Mouse (Mus musculus): Measurements from ENCODE around the gene Tbc1d10b.
"Not testable (repeated sequence)": the region's sequence is repeated elsewhere in the genome, so short reads cannot be mapped to it uniquely, and the experiment has no call there.

Tbc1d10b gene

DNA sequence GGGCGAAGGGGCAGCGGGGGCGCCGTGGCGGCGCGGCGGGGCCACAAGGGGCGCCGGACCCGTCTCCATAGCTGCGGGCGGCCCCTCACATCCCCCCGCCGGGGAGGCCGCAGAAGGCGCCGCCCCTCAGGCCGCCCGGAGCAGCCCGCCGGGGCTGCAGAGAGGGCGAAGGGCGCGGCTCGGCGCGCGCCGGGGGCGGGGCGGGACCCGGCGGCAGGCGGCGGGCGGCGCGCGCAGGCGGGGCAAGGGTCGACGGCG is at the start of gene Tbc1d10b:
Gene Tbc1d10b, minus strand, starts transcription at position 174 of the 258 bp plus-strand sequence.
- DNase-seq (ENCODE audit: low read depth in 1 of 2, low spot score in 2 of 2): no peak

DNA sequence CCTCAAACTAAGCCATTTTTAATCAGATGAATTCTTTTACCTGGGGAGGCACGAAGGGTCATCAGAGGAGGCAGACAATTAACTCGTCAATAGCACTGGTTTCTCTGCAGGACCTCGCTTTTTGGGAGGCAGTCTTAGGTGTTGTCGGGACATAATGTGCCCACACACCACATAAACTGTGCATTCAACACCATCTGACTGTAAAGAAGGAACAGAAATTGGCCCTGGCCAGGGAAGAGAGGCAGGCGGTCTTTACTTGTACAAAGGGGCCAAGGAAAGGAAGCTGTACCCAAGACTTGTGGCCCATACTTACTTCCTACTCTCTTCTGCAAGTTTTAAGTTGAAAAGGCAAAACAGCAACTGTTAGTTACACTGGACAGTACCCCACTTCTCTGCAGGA is 48.2 kb upstream of the Tbc1d10b start:
- no peak for DNase-seq (ENCODE audit: low read depth in 1 of 2, low spot score in 2 of 2)

DNA sequence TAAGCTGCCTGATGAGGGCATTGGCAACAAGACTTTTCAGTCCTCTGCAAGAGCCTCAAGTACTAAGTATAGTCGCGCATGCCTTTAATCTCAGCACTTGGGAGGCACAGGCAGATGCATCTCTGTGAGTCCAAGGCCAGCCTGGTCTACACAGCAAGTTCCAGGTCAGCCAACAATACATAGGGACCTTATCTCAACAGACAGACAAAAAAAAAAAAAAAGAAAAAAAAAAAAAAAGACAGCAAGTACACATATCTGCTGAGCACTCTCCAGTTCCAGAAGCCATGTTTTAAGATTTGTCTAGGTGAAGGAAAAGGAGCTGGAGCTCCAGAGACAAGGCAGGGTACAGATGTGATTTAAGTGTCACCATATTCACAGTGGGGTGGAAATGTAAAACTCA is 47.7 kb upstream of the Tbc1d10b start:
- DNase-seq (ENCODE audit: low read depth in 1 of 2, low spot score in 2 of 2): no peak

DNA sequence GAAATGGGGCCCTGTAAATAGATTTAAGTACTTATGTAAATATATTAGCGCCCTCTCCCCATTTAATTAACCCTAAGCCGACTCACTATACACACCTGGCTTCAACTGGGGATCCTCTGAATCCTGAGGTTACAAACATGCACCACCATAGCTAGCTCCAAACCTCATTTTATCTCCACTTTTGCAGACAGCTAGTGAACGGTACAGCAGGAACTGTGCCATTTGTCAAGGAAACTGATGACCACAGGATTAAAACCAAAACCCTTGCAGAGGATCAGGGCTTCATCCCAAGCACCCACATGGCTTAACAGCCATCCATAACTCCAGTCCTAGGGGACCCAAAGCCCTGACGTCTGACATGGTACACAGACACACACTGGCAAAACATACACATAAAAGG is 46.7 kb upstream of the Tbc1d10b start:
- no peak for DNase-seq (ENCODE audit: low read depth in 1 of 2, low spot score in 2 of 2)

DNA sequence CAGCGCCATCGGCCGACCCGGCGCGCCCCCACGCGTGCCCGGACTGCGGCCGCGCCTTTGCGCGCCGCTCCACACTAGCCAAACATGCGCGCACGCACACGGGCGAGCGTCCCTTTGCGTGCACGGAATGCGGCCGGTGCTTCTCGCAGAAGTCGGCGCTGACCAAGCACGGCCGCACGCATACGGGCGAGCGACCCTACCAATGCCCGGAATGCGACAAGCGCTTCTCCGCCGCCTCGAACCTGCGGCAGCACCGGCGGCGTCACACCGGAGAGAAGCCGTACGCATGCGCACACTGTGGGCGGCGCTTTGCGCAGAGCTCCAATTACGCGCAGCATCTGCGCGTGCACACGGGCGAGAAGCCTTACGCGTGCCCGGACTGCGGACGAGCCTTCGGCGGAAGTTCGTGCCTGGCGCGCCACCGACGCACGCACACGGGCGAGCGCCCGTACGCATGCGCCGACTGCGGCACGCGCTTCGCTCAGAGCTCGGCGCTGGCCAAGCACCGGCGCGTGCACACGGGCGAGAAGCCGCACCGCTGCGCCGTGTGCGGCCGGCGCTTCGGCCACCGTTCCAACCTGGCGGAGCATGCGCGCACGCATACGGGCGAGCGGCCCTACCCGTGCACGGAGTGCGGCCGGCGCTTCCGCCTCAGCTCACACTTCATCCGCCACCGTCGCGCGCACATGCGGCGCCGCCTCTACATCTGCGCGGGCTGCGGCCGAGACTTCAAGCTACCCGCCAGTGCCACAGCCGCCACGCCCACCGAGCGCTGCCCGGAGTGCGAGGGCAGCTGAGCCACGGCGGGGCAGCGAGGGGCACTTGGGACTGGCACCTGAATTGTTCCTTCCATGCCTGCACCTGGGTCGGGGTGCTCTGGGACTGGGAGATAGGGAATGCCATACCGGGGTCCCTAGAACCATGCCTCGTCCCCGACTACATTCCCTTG is 45.8 kb upstream of the Tbc1d10b start:
- peak; percentile 86 to 87 for DNase-seq (ENCODE audit: low read depth in 1 of 2, low spot score in 2 of 2)

DNA sequence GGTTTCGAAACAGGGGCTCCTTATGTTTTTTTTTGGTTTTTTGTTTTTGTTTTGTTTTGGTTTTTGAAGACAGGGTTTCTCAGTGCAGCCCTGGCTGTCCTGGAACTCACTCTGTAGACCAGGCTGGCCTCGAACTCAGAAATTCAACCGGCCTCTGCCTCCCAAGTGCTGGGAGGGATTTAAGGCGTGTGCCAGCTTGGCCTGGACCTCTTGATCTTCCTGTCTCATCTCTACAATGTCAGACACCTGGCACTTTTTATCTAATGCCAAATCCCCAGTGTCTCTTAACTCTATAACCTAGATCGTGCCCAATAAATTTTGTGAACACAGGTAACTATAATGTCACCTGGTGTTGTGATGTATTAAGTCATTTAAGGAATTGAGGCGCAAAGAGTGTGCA is 45.1 kb upstream of the Tbc1d10b start:
- no peak for DNase-seq (ENCODE audit: low read depth in 1 of 2, low spot score in 2 of 2)

DNA sequence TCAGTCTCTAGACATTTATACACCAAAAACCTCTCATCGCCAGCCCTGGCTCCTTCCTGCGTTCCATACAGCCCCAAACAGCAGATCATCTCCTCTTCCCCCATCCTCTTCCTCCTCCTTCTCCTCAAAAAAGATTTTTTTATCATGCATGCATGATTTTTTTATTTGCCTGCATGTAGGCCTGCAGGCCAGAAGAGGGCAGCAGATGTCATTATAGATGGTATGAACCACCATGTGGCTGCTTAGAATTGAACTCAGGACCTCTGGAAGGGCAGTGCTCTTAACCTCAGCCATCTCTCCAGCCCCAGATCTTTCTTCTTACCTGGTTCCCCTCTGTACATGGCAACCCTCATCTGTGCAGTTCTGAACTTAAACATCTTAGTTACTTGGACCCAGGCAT is 44.1 kb upstream of the Tbc1d10b start:
- DNase-seq (ENCODE audit: low read depth in 1 of 2, low spot score in 2 of 2): no peak

DNA sequence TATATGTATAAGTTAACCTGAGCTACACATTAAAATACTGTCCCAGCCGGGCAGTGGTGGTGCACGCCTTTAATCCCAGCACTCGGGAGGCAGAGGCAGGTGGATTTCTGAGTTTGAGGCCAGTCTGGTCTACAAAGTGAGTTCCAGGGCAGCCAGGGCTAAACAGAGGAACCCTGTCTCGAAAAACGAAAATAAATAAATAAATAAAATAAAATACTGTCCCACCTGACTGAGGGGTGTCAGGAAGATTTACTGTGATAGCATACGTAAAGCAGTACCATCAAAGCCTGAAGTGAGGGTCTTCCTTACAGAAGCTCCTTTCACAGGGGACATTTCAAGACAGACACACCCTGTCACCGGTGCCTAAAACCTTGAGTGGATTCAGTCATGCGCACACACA is 42.2 kb upstream of the Tbc1d10b start:
- DNase-seq (ENCODE audit: low read depth in 1 of 2, low spot score in 2 of 2): not testable (repeated sequence)

DNA sequence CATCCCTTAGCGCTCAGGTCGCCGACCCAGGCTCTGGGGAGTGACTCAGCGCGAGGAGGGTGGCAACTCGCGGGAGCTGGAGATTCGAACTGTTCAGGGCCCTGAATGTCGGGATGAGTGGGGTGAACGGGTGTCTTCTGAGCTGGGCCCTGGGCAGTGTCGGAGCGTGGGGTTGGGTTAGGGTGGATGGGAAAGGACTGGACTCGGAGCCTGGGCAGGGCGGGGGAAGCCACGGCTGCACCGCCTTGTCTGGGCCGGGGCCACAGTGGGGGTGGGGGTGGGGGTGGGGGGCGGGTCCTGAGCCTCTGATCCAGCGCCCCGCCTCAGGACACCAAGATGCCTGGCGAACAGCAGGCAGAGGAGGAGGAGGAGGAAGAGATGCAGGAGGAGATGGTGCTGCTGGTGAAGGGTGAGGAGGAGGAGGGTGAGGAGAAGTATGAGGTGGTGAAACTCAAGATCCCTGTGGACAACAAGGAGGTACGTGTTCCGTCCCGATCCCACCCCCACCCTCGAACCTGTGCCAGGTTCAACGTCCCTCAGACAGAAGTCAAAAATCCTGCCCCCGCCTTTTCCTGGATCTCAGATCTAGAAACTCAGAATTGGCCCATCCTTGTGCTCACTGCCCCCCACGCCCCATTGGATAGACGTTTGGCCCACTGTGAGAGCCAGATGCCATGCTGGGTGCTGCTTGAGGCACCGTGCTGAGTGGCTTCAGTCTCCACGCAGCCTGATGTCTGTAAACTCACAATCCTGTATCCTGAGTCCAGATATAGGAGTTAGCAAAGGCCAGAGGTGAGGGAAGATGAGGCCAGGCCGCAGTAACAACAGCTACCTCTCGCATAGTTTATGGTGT is 36.6 kb upstream of the Tbc1d10b start:
- DNase-seq (ENCODE audit: low read depth in 1 of 2, low spot score in 2 of 2): no peak

DNA sequence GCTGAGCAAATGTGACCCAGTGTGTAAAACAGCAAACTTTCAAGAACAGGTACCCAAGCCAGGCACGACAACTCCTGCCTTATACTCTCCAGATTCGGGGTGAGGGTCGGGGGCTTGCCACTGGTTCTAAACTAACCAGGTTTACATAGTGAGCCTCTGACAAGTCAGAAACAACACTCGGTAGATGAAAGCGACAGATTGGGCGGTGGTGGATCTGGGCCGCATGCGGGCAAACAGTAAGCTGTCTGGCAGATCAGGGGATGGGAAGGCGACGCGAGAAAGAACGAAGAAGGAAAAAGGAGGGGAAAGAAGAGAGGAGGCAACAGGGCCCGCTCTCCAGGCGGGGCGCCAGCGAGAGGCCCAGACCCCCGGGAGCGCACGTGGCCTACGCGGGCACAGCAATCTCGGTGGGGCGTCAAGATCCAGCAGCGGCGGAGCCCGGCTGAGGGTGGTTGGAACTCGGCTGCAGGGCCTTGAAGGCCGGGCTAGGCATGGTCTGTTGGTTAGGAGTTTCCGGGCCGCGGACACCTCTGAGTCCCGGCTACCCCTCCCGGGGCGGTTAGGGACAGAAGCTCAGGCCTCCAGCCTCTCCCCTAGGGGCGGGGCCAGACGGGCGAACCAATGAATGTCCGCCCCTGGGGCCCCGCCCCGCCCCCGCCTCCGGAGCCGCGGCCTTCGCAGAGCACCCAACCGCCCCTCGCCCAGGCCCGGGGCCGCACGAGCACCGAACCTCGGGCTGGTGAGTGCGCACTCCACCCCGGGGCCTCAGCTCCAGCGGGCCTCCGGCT is 35.8 kb upstream of the Tbc1d10b start, which contains the start of gene Zfp771:
Gene Zfp771, plus strand, starts transcription at position 405 of the 788 bp plus-strand sequence.
- DNase-seq (ENCODE audit: low read depth in 1 of 2, low spot score in 2 of 2): peak; percentile 66 to 77

DNA sequence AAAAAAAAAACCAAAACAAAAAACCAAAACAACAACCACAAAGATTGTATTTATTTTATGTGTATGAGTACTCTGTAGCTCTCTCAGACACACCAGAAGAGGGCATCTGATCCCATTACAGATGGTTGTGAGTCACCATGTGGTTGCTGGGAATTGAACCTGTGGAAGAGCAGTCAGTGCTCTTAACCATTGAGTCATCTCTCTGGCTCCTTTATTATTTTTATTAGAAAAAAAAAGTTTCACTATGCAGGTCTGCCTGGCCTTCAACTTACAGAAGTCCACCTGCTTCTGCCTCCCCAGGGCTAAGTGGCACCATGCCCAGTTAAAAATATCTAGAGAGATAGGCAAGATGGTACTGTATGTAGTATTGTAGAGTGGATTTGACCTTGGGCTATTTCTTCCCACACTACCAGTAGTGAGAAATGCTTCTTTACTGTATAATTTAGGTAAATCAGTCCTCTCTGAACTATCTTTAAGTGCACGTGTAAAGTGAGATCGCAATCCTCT is 35.1 kb upstream of the Tbc1d10b start:
- DNase-seq (ENCODE audit: low read depth in 1 of 2, low spot score in 2 of 2): no peak

DNA sequence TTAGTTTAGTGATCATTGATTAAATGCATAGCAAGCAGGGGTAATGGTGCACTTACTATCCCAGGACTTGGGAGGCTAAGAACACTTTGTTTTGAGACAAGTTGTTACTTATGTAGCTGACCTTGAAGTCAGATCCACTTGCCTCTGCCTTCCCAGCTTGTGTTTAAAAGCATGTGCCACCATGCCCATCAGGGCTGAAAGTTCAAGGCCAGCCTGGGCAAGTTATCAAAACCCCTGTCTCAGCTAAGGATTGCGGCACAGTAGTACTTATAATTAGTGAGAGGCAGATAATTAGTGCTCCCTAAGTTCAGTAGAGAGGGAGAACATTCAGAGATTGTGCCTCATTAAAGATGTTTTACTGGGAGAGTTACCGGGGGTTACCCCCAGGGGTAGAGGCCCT is 26.5 kb upstream of the Tbc1d10b start:
- DNase-seq (ENCODE audit: low read depth in 1 of 2, low spot score in 2 of 2): no peak

DNA sequence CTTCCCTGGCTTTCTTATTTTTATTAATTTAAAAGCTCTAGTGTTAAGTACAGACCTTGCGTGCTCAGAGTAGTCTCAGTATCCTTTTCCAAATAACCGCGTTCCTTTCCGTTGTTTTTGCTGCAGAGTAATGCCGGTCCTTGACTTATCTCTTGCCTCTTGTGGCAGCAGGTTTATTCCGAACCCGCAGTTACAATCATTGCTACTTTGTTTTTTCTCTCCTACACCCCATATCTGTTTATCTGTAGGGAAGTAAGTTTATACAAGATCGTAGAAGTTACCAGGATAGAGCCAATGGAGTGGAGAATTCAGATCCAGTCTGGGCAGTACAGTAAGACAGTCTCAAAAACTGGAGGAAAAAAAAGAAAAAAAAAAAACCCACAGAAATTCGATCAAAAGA is 25.5 kb upstream of the Tbc1d10b start:
- DNase-seq (ENCODE audit: low read depth in 1 of 2, low spot score in 2 of 2): no peak

DNA sequence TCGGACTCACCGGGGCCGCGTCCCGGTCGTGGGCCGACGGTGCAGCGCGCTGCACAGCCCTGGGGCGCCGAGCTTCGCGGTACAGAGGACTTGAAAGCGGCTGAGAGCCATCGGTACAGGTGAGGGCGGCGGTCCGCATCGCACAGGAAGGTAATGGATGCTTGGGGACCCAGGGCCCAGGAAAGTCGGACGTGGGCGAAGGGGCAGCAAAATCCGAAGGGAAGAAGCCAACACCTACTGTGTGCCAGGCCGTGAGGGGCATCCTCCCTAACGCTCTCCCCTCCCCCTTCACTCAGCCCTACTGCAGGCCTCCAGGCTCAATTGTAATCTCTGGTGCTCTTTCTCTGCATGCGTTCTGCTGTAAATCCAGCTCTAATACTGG is 25.1 kb upstream of the Tbc1d10b start:
- DNase-seq (ENCODE audit: low read depth in 1 of 2, low spot score in 2 of 2): no peak

DNA sequence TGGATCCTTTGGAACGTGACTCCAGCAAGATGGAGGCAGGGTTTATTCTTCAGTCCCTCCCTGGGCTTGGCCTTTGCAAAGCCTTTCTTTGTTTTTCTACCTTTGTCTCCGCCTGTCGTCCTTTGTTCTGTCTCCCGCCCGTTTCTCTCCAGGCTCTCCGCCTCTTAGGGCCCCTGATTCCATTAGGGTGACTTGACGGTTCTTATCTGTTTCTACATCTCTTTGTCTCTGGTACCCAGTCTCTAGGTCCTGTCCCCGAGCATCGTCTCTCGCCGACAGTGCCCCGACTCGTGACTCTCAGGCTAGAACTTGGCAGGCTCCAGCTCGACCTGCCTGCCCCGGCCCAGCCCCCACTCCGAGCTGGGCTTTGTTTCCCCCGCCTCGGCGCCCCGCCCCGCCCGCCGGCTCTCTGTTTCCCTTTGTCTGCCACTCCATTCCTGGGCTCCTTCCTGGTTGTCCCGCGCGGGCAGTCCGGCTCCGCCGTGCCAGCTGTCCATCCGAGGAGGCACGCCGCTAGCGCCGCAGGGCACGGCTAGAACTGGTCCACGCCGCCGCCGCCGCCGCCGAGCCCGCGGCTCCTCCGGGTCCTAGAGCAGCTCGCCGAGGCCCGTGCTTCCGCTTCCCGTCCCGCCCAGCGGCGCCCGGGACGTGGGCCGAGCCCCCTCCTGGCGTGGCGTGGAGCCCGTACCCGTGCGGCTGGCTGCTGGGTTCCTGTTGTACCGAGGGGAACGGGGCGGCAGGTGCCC is 24.5 kb upstream of the Tbc1d10b start, which contains the start of the genes Zfp553 and Sept1:
Gene Zfp553, plus strand, starts transcription at position 440 of the 746 bp plus-strand sequence.
Gene Sept1, minus strand, starts transcription at position 509 of the 746 bp plus-strand sequence.
- peak; percentile 33 to 62 for DNase-seq (ENCODE audit: low read depth in 1 of 2, low spot score in 2 of 2)

DNA sequence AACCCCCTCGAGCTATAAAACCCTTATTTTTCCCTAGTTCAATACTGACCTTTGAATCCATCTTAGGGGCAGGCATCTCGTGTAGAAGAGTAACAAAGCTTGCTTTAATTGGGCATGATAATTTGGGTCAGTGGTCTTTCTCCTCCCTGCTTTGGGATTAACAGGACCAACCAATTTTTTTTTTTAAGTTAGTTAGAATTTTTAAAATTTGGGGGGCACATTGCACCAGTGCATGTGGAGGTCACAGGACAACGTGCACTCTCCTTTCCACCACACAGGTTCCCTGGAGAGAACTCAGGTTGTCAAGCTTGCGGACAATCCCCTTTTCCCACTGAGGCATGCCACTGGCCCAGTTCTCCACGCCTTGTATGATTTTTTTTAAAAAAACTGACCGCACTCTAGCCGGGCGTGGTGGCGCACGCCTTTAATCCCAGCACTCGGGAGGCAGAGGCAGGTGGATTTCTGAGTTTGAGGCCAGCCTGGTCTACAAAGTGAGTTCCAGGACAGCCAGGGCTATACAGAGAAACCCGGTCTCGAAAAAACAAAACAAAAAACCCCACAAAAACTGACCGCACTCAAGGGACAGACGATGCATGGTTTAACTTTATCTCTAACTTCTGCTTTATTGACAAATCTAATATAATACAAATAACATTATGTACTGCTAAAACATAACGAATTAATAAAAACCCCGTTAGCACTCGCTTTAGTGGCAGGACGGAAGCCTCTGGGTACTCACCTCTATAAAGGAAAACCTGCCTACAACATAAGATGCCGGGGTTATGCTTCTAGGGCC is 23.8 kb upstream of the Tbc1d10b start:
- DNase-seq (ENCODE audit: low read depth in 1 of 2, low spot score in 2 of 2): no peak

DNA sequence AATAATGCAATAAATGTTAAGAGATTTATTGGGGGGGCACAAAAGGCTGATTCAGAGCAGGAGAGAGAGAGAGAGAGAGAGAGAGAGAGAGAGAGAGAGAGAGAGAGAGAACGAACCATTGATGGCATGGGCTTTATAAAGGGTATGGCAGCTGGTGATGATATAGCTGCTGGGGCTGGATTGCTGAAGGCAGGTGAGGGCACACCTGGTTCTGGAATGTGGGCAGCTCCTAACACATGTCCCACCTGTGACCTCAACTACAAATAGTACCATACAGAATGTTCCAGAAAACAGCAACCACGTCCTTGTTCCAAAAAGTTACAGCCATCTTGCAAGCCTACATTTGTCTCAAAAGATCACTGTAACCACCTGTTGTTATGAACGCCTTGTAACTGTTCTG is 23.1 kb upstream of the Tbc1d10b start:
- DNase-seq (ENCODE audit: low read depth in 1 of 2, low spot score in 2 of 2): no peak

DNA sequence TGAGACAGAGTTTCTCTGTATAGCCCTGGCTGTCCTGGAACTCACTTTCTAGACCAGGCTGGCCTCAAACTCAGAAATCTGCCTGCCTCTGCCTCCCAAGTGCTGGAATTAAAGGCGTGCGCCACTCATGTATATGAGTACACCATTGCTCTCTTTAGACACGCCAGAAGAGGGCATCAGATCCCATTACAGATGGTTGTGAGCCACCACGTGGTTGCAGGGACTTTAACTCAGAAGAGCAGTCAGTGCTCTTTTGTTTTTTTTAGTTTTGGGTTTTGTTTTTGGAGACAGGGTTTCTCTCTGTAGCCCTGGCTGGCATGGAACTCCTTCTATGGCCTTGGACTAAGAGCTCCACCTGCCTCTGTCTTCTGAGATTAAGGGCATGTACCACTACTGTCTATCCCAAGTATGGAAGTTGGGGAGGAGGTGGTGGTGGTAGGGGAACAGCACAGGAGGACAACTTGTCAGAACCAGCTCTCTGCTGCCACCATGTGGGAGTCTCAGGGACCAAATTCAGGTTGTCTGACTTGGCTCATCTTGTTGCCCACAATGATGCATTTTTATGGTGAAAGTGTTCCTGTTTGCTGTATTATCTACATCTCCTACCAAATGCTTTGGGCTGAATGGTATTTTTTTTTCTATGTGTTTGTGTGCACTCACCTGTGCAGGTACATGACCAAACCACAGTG is 20.5 kb upstream of the Tbc1d10b start:
- peak in 1 of 2 experiments; percentile 62 for DNase-seq (ENCODE audit: low read depth in 1 of 2, low spot score in 2 of 2)
